Mouse (Mus musculus) gastrocnemius, postnatal 4 days (tissue): ENCODE results near the gene Tmem190. TPM values are rescaled to one million over a fixed set of nuclear protein-coding genes. Genes with fewer than 3 reads are reported as not detected.
"Not testable (repeated sequence)": the region's sequence is repeated elsewhere in the genome, so short reads cannot be mapped to it uniquely, and the experiment has no call there.

ENCODE experiments used
- DNase-seq, 2 experiments: peaks; one replicate each; pipeline ENCODE4 v3.0.0; 2021 to 2022; ENCODE audit warnings: low spot score in 2 of 2, mixed read lengths in 2 of 2
- total RNA-seq, 2 experiments: library from RNA; stranded (reverse); gene quantifications; 2 replicates each; pipeline ENCODE4 v1.2.3; 2021

Gene Tmem190
- total RNA-seq, 2 experiments from 2014 or later, result not detected

GRCm38 (mm10) chr7:4812303-4813104 lies 29.8 kb downstream of the Tmem190 start, which contains the start of gene Ube2s:
Gene Ube2s, minus strand, starts transcription at chr7:4812590.
- DNase-seq, result peak; percentile 97 to 98

- no peak for DNase-seq
Measured at GRCm38 (mm10) chr7:4813105-4813791, 30.5 kb downstream of the Tmem190 start.

GRCm38 (mm10) chr7:4816559-4816958 lies 33.8 kb downstream of the Tmem190 start:
- no peak for DNase-seq

- not testable (repeated sequence) for DNase-seq
Measured at GRCm38 (mm10) chr7:4820925-4821324, 38.2 kb downstream of the Tmem190 start.

GRCm38 (mm10) chr7:4821690-4822089 lies 39.0 kb downstream of the Tmem190 start:
- no peak for DNase-seq

- no peak for DNase-seq
Measured at GRCm38 (mm10) chr7:4822162-4822907, 39.6 kb downstream of the Tmem190 start.

GRCm38 (mm10) chr7:4825365-4825764 lies 42.6 kb downstream of the Tmem190 start:
- no peak for DNase-seq

- DNase-seq, result no peak
Measured at GRCm38 (mm10) chr7:4830476-4830875, 47.7 kb downstream of the Tmem190 start.

Other genes starting within 250 kb of the Tmem190 start
- gene Syt5, start 235.4 kb upstream of the Tmem190 start, total RNA-seq, result under 1 TPM in 1 of 2 experiments, not detected in 1; 0.25 TPM
- gene Ptprh, start 178.9 kb upstream of the Tmem190 start, total RNA-seq, result not detected
- 1 to 10 TPM; 7.0 to 7.8 TPM for gene Tmem86b, start 151.5 kb upstream of the Tmem190 start, total RNA-seq
- 10 to 100 TPM; 72.0 to 76.5 TPM for gene Ppp6r1, start 123.9 kb upstream of the Tmem190 start, total RNA-seq
- 10 to 100 TPM; 25.7 to 27.8 TPM for gene Hspbp1, start 97.9 kb upstream of the Tmem190 start, total RNA-seq
- 1 to 10 TPM; 6.7 to 7.3 TPM for gene Brsk1, start 92.3 kb upstream of the Tmem190 start, total RNA-seq
- gene Tmem150b, start 57.7 kb upstream of the Tmem190 start, total RNA-seq, result under 1 TPM; 0.13 to 0.29 TPM
- gene Kmt5c, start 42.8 kb upstream of the Tmem190 start, total RNA-seq, result 10 to 100 TPM; 33.2 to 39.2 TPM
- gene Cox6b2, start 29.8 kb upstream of the Tmem190 start, total RNA-seq, result 1 to 10 TPM; 7.6 to 8.0 TPM
- not detected for gene Fam71e2, start 11.6 kb upstream of the Tmem190 start, total RNA-seq
- under 1 TPM; 0.18 to 0.29 TPM for gene Il11, start 78 bp upstream of the Tmem190 start, total RNA-seq
- 1 to 10 TPM; 3.7 to 5.2 TPM for gene Tmem238, start 6.7 kb downstream of the Tmem190 start, total RNA-seq
- 1,000 to 10,000 TPM; 1,080 to 1,143 TPM for gene Rpl28, start 9.9 kb downstream of the Tmem190 start, total RNA-seq
- gene Ube2s, start 29.7 kb downstream of the Tmem190 start, total RNA-seq, result 100 to 1,000 TPM; 122 to 140 TPM
- gene Shisa7, start 61.8 kb downstream of the Tmem190 start, total RNA-seq, result under 1 TPM in 1 of 2 experiments, not detected in 1; 0.05 TPM
- 1 to 10 TPM; 2.3 to 2.5 TPM for gene Isoc2b, start 87.3 kb downstream of the Tmem190 start, total RNA-seq
- 10 to 100 TPM; 10.7 to 11.7 TPM for gene Isoc2a, start 94.2 kb downstream of the Tmem190 start, total RNA-seq
- not detected for gene Gm36210, start 123.6 kb downstream of the Tmem190 start, total RNA-seq
- 10 to 100 TPM; 14.0 to 14.6 TPM for gene Zfp628, start 132.3 kb downstream of the Tmem190 start, total RNA-seq
- 1 to 10 TPM; 4.6 to 5.2 TPM for gene Nat14, start 139.1 kb downstream of the Tmem190 start, total RNA-seq
- 10 to 100 TPM; 67.3 to 73.3 TPM for gene Ssc5d, start 142.8 kb downstream of the Tmem190 start, total RNA-seq
- 10 to 100 TPM; 13.0 to 15.9 TPM for gene Sbk2, start 181.5 kb downstream of the Tmem190 start, total RNA-seq
- gene Sbk3, start 188.2 kb downstream of the Tmem190 start, total RNA-seq, result under 1 TPM in 1 of 2 experiments, not detected in 1; 0.13 TPM
- gene Zfp579, start 213.2 kb downstream of the Tmem190 start, total RNA-seq, result 10 to 100 TPM; 17.9 to 22.2 TPM
- gene Zfp524, start 231.5 kb downstream of the Tmem190 start, total RNA-seq, result 1 to 10 TPM; 9.0 to 9.6 TPM
- 10 to 100 TPM; 25.5 to 28.9 TPM for gene Fiz1, start 231.8 kb downstream of the Tmem190 start, total RNA-seq
- not detected for gene Gm44973, start 232.6 kb downstream of the Tmem190 start, total RNA-seq
- 10 to 100 TPM; 24.5 to 27.4 TPM for gene Zfp865, start 237.4 kb downstream of the Tmem190 start, total RNA-seq
- under 1 TPM; 0.80 to 0.91 TPM for gene Ccdc106, start 237.6 kb downstream of the Tmem190 start, total RNA-seq